Mouse (Mus musculus) ES-E14 (cell line): Measurements from ENCODE around the gene Tmem132b.

Source experiments
- HCFC1 ChIP-seq: IDR thresholded peaks from 2 replicates; pipeline ENCODE4 v1.6.1; 2012; ENCODE audit warnings: low read length, inconsistent platforms, borderline replicate concordance; ENCODE audit not compliant: insufficient read depth
- MAFK ChIP-seq: IDR thresholded peaks from 2 replicates; pipeline ENCODE4 v1.6.1; 2014; ENCODE audit warnings: mild to moderate bottlenecking, low read depth, low read length, inconsistent platforms; ENCODE audit not compliant: insufficient read depth
- ZC3H11A ChIP-seq: IDR thresholded peaks from 2 replicates; pipeline ENCODE4 v1.6.1; 2012; ENCODE audit warnings: low read depth, mild to moderate bottlenecking, inconsistent platforms, low read length, borderline replicate concordance
- ZNF384 ChIP-seq: IDR thresholded peaks from 2 replicates; pipeline ENCODE4 v1.6.1; 2012; ENCODE audit warnings: low read depth, low read length, inconsistent platforms

DNA sequence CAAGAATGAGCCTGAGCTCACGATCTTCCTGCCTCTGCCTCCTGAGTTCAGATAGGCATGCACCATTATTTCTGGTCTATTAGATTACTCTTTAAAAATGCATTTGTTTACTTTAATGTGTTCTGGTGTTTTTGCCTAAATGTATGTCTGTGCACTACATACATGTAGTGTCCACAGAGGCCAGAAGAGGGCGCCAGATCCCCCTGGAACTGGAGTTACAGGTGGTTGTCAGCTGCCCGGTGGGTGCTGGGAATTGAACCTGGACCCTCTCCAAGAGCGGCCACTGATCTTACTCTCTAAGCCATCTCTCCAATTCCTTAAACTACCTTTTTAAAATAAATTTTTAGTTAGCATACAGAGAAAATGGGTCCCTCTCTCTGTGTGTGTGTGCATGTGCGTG lies 195.9 kb downstream of the Tmem132b start:
- TF ChIP-seq ZNF384 (no peak), HCFC1 (no peak), MAFK (no peak), ZC3H11A (no peak)
